Mouse (Mus musculus): ENCODE results near the gene Gm7697. TPM values are rescaled to one million over a fixed set of nuclear protein-coding genes. Genes with fewer than 3 reads are reported as not detected.
"Not testable (repeated sequence)": the region's sequence is repeated elsewhere in the genome, so short reads cannot be mapped to it uniquely, and the experiment has no call there.

The Gm7697 gene
- total and polyA plus RNA-seq, 2 experiments from 2014 or later, result not detected

DNA sequence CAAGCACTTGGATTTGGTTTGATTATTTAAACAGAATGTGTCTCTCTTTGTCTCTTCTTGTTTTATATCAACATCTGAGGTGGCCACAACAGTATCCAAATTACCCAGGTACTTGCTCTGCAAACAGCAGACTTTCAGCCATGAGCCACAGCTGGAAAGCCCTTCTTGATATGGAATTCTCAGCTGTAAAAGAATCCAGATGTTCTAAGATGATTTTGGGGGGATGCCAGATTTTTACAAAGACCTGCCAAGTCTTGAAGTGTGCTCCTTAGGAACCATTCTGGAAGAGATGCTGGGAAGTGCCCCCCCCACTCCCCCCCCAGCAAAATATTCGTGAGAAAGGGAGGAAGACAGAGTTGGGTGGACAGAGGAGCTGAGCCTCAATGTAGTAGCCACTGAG is 17.6 kb upstream of the Gm7697 start:
- not testable (repeated sequence) for DNase-seq (ENCODE audit: low spot score)

GRCm38 (mm10) chr8:69474946-69475345 is 47.8 kb downstream of the Gm7697 start:
- H3K9me3 ChIP-seq (ENCODE audit: low read length); H3K27ac ChIP-seq (ENCODE audit: low read depth, low read length); H3K4me3 ChIP-seq (ENCODE audit: low read depth, low read length); H3K27me3 ChIP-seq (ENCODE audit: insufficient read depth, low read length); H3K4me2 ChIP-seq (ENCODE audit: low read depth, low read length, poor library complexity, severe bottlenecking); H3K4me1 ChIP-seq (ENCODE audit: insufficient read depth, low read length); H3K9ac ChIP-seq (replicated peaks; ENCODE audit: low read length, poor library complexity, severe bottlenecking); H3K36me3 ChIP-seq (ENCODE audit: insufficient read depth, low read length); ATAC-seq (ENCODE audit: low FRiP score): not testable (repeated sequence)
- WGBS, result 78% methylated on average over 2 of the region's 3 CpGs
- peak; percentile 33 for DNase-seq (ENCODE audit: low spot score)

More for the DNA sequence above, 17.6 kb upstream of the Gm7697 start:
- H3K36me3 ChIP-seq (ENCODE audit: insufficient read depth, low read length); ATAC-seq (ENCODE audit: low FRiP score); H3K9me3 ChIP-seq (ENCODE audit: low read length); H3K9ac ChIP-seq (replicated peaks; ENCODE audit: low read length, poor library complexity, severe bottlenecking); H3K27me3 ChIP-seq (ENCODE audit: insufficient read depth, low read length); H3K27ac ChIP-seq (ENCODE audit: low read depth, low read length); H3K4me1 ChIP-seq (ENCODE audit: insufficient read depth, low read length); H3K4me2 ChIP-seq (ENCODE audit: low read depth, low read length, poor library complexity, severe bottlenecking); H3K4me3 ChIP-seq (ENCODE audit: low read depth, low read length): not testable (repeated sequence)
- WGBS, result 53% methylated on average over 1 of the region's 1 CpGs

DNA sequence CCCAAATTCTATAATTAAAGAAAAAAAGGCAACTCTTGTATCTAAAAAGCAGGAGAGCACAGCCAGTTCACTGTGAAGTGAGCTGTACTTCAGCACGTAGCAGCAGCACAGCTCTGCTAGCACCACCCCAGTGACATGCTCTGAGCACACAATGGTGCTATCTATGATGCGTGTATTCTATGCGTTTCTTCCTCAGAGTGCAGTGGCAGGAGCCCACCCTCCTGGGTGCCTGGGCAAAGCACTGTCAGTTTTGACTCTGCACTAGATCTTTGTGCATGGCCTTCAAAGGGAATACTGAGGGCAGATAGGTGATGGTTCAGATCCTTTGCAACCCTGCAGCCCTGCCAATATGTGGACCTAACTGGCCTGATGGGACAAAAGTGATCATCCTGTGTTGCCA is 69.3 kb downstream of the Gm7697 start, which contains the start of gene Gm9495:
Gene Gm9495 (minus strand): TSS at position 101 of the 400 bp plus-strand sequence.
- H3K4me1 ChIP-seq (ENCODE audit: insufficient read depth, low read length); H3K9ac ChIP-seq (replicated peaks; ENCODE audit: low read length, poor library complexity, severe bottlenecking); ATAC-seq (ENCODE audit: low FRiP score); H3K9me3 ChIP-seq (ENCODE audit: low read length); H3K4me2 ChIP-seq (ENCODE audit: low read depth, low read length, poor library complexity, severe bottlenecking); H3K4me3 ChIP-seq (ENCODE audit: low read depth, low read length); H3K27ac ChIP-seq (ENCODE audit: low read depth, low read length); H3K27me3 ChIP-seq (ENCODE audit: insufficient read depth, low read length); H3K36me3 ChIP-seq (ENCODE audit: insufficient read depth, low read length); DNase-seq (ENCODE audit: low spot score): not testable (repeated sequence)
- 94% methylated on average over 1 of the region's 3 CpGs for WGBS

Other genes starting within 250 kb of the Gm7697 start
- not detected in 2 replicates for gene Gm9495, start 69.4 kb downstream of the Gm7697 start, total RNA-seq (2014; rRNA removed)
- gene Gm9495, start 69.4 kb downstream of the Gm7697 start, polyA plus RNA-seq (2015; fragmentation: Nextera tagmentation; extraction: Ambion mirVana), result 0.13 TPM in 1 of 2 replicates, not detected in the other
- 22.4 and 29.3 TPM in 2 replicates for gene Zfp868, start 102.6 kb upstream of the Gm7697 start, total RNA-seq (2014; rRNA removed)
- gene Zfp868, start 102.6 kb upstream of the Gm7697 start, polyA plus RNA-seq (2015; fragmentation: Nextera tagmentation; extraction: Ambion mirVana), result 21.5 and 26.0 TPM in 2 replicates
- gene Zfp964, start 131.5 kb upstream of the Gm7697 start, total RNA-seq (2014; rRNA removed), result 3.6 and 5.9 TPM in 2 replicates
- 0.99 and 1.2 TPM in 2 replicates for gene Zfp964, start 131.5 kb upstream of the Gm7697 start, polyA plus RNA-seq (2015; fragmentation: Nextera tagmentation; extraction: Ambion mirVana)
- 14.6 and 17.5 TPM in 2 replicates for gene Zfp869, start 187.7 kb upstream of the Gm7697 start, total RNA-seq (2014; rRNA removed)
- 14.4 and 15.5 TPM in 2 replicates for gene Zfp869, start 187.7 kb upstream of the Gm7697 start, polyA plus RNA-seq (2015; fragmentation: Nextera tagmentation; extraction: Ambion mirVana)
- gene Zfp963, start 227.0 kb upstream of the Gm7697 start, total RNA-seq (2014; rRNA removed), result 3.3 and 5.3 TPM in 2 replicates
- gene Zfp963, start 227.0 kb upstream of the Gm7697 start, polyA plus RNA-seq (2015; fragmentation: Nextera tagmentation; extraction: Ambion mirVana), result 5.0 and 5.5 TPM in 2 replicates